Mouse (Mus musculus): ENCODE results near the gene Gng2.

DNA sequence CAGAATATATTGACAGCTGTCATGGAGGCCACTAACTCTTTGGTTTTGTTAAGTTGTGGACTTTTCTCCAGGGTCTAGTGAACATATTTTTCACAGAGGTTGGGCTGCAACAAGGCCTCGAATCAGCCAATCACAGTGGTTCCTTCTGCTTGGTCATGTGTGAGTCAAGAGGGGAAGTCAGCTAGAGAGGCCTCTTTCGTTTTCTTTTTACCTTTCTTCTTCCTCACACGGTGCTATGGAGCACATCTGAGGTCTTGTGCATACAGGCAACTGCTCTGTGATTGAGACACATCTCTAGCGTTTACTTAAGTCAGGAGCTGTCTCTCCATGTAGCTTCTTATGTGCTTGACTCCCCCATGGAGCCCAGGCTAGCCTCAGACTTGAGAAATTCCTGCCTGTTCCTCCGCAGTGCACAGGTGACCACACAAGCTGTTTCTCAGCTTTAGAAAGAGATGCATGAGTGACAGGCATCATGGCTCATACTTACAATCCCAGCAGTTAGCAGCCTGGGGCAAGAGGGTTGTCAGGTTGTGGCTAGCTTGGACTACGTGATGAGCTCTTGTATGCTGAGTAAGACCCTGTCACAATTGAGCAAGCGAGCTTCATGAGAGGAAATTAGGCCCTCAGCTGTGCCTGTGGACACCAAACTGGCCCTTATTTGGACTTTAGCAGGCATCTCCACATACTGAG is 9.0 kb downstream of the Gng2 start:
- TF ChIP-seq CTCF (IDR thresholded peaks at IDR 0.05; ENCODE audit: extremely low read depth, insufficient read length, insufficient replicate concordance, low read depth, low read length) (no peak), POLR2A (IDR thresholded peaks at IDR 0.05; ENCODE audit: low read depth, low read length) (no peak)

All from small intestine, adult 2 months (tissue).